Mouse (Mus musculus) heart, postnatal 0 days (tissue): Measurements from ENCODE around the gene Anxa6.

Experiments
- CTCF ChIP-seq: IDR thresholded peaks from 2 replicates; pipeline ENCODE4 v1.5.1; 2016; ENCODE audit warnings: antibody characterized with exemption, control low read depth, low read depth
- EP300 ChIP-seq: IDR thresholded peaks from 2 replicates; pipeline ENCODE4 v1.6.1; 2016; ENCODE audit warnings: antibody characterized with exemption, low read depth

- TF ChIP-seq CTCF (no peak), EP300 (no peak)
These were observed 11.4 kb downstream of the Anxa6 start for GRCm38 (mm10) chr11:55021859-55022258.
